Mouse (Mus musculus): ENCODE measurements around the gene Kcp. TPM values are rescaled to one million over a fixed set of nuclear protein-coding genes. Genes with fewer than 3 reads are reported as not detected.
A peak's percentile ranks its signal among the peaks of the same experiment; 100 is the strongest.

Kcp gene
- polyA plus RNA-seq (2015; fragmentation: Nextera tagmentation; extraction: Ambion mirVana): 11.5 and 12.6 TPM in 2 replicates

GRCm38 (mm10) chr6:29507447-29508309, at the start of gene Kcp:
Kcp (minus strand) TSS chr6:29507952.
- WGBS: 1% methylated on average over 31 of the region's 47 CpGs
- peaks cover 2% of the 10 kb centered on the region; the same call in 1 of the 2 replicates for H3K27me3 ChIP-seq (ENCODE audit: control insufficient read depth, insufficient read depth, low read depth, low read length)
- H3K27ac ChIP-seq (ENCODE audit: low read length): no peak within 1 kb of the TSS
- peak within 1 kb of the TSS; percentile 76 for H3K4me2 ChIP-seq (ENCODE audit: low read depth, low read length)
- H3K4me3 ChIP-seq (ENCODE audit: low read length): peak within 1 kb of the TSS; percentile 67
- peak; percentile 74 for ATAC-seq (ENCODE audit: low read depth)
- H3K4me1 ChIP-seq (replicated peaks; ENCODE audit: control insufficient read depth, insufficient read depth, low read length): peaks cover 17% of the 10 kb centered on the region
- no peaks in the 10 kb centered on the region for H3K36me3 ChIP-seq (ENCODE audit: control insufficient read depth, insufficient read depth, low read length)
- H3K9me3 ChIP-seq (ENCODE audit: control insufficient read depth, low read length): no peaks in the 10 kb centered on the region
- peak within 1 kb of the TSS; percentile 68 for H3K9ac ChIP-seq (ENCODE audit: low read length)

- Histone ChIP-seq H3K9ac (ENCODE audit: low read length) (no peak overlapping the region), H3K9me3 (ENCODE audit: control insufficient read depth, low read length) (no peaks in the 10 kb centered on the region), H3K36me3 (ENCODE audit: control insufficient read depth, insufficient read depth, low read length) (peaks cover 31% of the 10 kb centered on the region), H3K27ac (ENCODE audit: low read length) (no peak overlapping the region), H3K27me3 (ENCODE audit: control insufficient read depth, insufficient read depth, low read depth, low read length) (no peaks in the 10 kb centered on the region), H3K4me3 (ENCODE audit: low read length) (no peak overlapping the region), H3K4me1 (replicated peaks; ENCODE audit: control insufficient read depth, insufficient read depth, low read length) (no peaks in the 10 kb centered on the region), H3K4me2 (ENCODE audit: low read depth, low read length) (no peak overlapping the region)
- ATAC-seq (ENCODE audit: low read depth): no peak
- WGBS: 88% methylated on average over 2 of the region's 2 CpGs
Observed at GRCm38 (mm10) chr6:29557112-29557511, 49.4 kb upstream of the Kcp start.

- H3K4me1 ChIP-seq (replicated peaks; ENCODE audit: control insufficient read depth, insufficient read depth, low read length): no peaks in the 10 kb centered on the region
- no peak overlapping the region for H3K9ac ChIP-seq (ENCODE audit: low read length)
- peaks cover 40% of the 10 kb centered on the region for H3K36me3 ChIP-seq (ENCODE audit: control insufficient read depth, insufficient read depth, low read length)
- H3K27ac ChIP-seq (ENCODE audit: low read length): no peak overlapping the region
- H3K27me3 ChIP-seq (ENCODE audit: control insufficient read depth, insufficient read depth, low read depth, low read length): no peaks in the 10 kb centered on the region
- no peak overlapping the region for H3K4me3 ChIP-seq (ENCODE audit: low read length)
- H3K9me3 ChIP-seq (ENCODE audit: control insufficient read depth, low read length): no peaks in the 10 kb centered on the region
- no peak for ATAC-seq (ENCODE audit: low read depth)
- no peak overlapping the region for H3K4me2 ChIP-seq (ENCODE audit: low read depth, low read length)
- 48% methylated on average over 2 of the region's 2 CpGs for WGBS
Observed at GRCm38 (mm10) chr6:29552526-29552925, 44.8 kb upstream of the Kcp start.

DNA sequence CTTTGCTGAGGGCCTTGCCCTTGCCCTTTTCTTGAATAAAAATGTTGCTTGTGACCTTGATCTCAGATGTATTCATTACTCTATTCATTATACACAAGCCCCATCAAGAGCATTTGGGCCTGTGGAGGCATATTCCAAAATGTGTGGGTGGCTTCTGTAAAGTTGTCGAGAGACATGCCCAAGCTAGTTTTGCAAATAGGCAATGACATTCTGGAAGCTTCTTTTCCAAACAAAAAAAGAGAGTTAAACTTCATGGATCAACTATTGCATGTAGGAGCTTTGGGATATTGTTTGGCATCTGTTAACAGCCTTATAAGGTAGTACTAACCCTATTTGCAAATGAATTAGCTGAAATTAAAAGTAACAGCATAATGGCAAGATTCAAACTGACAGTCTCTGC, 40.3 kb upstream of the Kcp start:
- Histone ChIP-seq H3K9ac (ENCODE audit: low read length) (no peak overlapping the region), H3K4me2 (ENCODE audit: low read depth, low read length) (no peak overlapping the region), H3K36me3 (ENCODE audit: control insufficient read depth, insufficient read depth, low read length) (peaks cover 48% of the 10 kb centered on the region), H3K27ac (ENCODE audit: low read length) (no peak overlapping the region), H3K27me3 (ENCODE audit: control insufficient read depth, insufficient read depth, low read depth, low read length) (no peaks in the 10 kb centered on the region), H3K4me3 (ENCODE audit: low read length) (no peak overlapping the region), H3K4me1 (replicated peaks; ENCODE audit: control insufficient read depth, insufficient read depth, low read length) (no peaks in the 10 kb centered on the region), H3K9me3 (ENCODE audit: control insufficient read depth, low read length) (no peaks in the 10 kb centered on the region)
- WGBS: 89% methylated on average over 1 of the region's 1 CpGs
- no peak for ATAC-seq (ENCODE audit: low read depth)

GRCm38 (mm10) chr6:29547582-29547981, 39.8 kb upstream of the Kcp start:
- Histone ChIP-seq H3K27ac (ENCODE audit: low read length) (no peak overlapping the region), H3K36me3 (ENCODE audit: control insufficient read depth, insufficient read depth, low read length) (peaks cover 52% of the 10 kb centered on the region), H3K9me3 (ENCODE audit: control insufficient read depth, low read length) (no peaks in the 10 kb centered on the region), H3K4me3 (ENCODE audit: low read length) (no peak overlapping the region), H3K4me1 (replicated peaks; ENCODE audit: control insufficient read depth, insufficient read depth, low read length) (no peaks in the 10 kb centered on the region), H3K9ac (ENCODE audit: low read length) (no peak overlapping the region), H3K27me3 (ENCODE audit: control insufficient read depth, insufficient read depth, low read depth, low read length) (no peaks in the 10 kb centered on the region), H3K4me2 (ENCODE audit: low read depth, low read length) (no peak overlapping the region)
- no peak for ATAC-seq (ENCODE audit: low read depth)

GRCm38 (mm10) chr6:29545611-29546010, 37.9 kb upstream of the Kcp start:
- peaks cover 49% of the 10 kb centered on the region for H3K36me3 ChIP-seq (ENCODE audit: control insufficient read depth, insufficient read depth, low read length)
- WGBS: 88% methylated on average over 2 of the region's 2 CpGs

GRCm38 (mm10) chr6:29540956-29541355, 33.2 kb upstream of the Kcp start:
- ATAC-seq (ENCODE audit: low read depth): no peak
- H3K27me3 ChIP-seq (ENCODE audit: control insufficient read depth, insufficient read depth, low read depth, low read length): no peaks in the 10 kb centered on the region
- WGBS: 85% methylated on average over 1 of the region's 1 CpGs
- H3K9ac ChIP-seq (ENCODE audit: low read length): no peak overlapping the region
- no peak overlapping the region for H3K4me3 ChIP-seq (ENCODE audit: low read length)
- H3K36me3 ChIP-seq (ENCODE audit: control insufficient read depth, insufficient read depth, low read length): peaks cover 33% of the 10 kb centered on the region
- H3K27ac ChIP-seq (ENCODE audit: low read length): no peak overlapping the region
- no peaks in the 10 kb centered on the region for H3K4me1 ChIP-seq (replicated peaks; ENCODE audit: control insufficient read depth, insufficient read depth, low read length)
- no peak overlapping the region for H3K4me2 ChIP-seq (ENCODE audit: low read depth, low read length)
- H3K9me3 ChIP-seq (ENCODE audit: control insufficient read depth, low read length): no peaks in the 10 kb centered on the region

More at GRCm38 (mm10) chr6:29545611-29546010, 37.9 kb upstream of the Kcp start:
- H3K9ac ChIP-seq (ENCODE audit: low read length): no peak overlapping the region
- H3K4me2 ChIP-seq (ENCODE audit: low read depth, low read length): no peak overlapping the region
- no peaks in the 10 kb centered on the region for H3K9me3 ChIP-seq (ENCODE audit: control insufficient read depth, low read length)
- no peaks in the 10 kb centered on the region for H3K4me1 ChIP-seq (replicated peaks; ENCODE audit: control insufficient read depth, insufficient read depth, low read length)
- ATAC-seq (ENCODE audit: low read depth): no peak
- H3K27ac ChIP-seq (ENCODE audit: low read length): no peak overlapping the region
- no peak overlapping the region for H3K4me3 ChIP-seq (ENCODE audit: low read length)
- H3K27me3 ChIP-seq (ENCODE audit: control insufficient read depth, insufficient read depth, low read depth, low read length): no peaks in the 10 kb centered on the region

DNA sequence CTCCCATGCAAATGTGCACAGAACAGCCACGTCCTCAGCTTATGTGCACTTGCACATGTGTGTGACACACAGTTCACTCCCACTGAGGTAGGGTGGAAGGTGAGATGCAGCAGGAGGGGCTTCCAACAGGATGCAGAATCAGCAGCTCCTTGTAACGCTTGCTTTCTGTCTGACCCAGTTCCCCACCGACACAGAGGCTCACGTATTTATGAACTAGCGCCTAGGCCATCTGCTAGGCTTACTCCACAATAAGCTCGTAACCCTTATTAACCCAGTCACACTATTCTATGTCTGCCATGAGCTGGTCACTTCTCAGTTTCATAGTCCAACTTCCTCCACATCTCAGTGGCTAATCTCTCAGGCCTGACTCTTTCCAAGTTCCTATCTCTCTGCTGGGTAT, 32.5 kb upstream of the Kcp start:
- ATAC-seq (ENCODE audit: low read depth): no peak
- no peaks in the 10 kb centered on the region for H3K9me3 ChIP-seq (ENCODE audit: control insufficient read depth, low read length)
- peaks cover 26% of the 10 kb centered on the region for H3K36me3 ChIP-seq (ENCODE audit: control insufficient read depth, insufficient read depth, low read length)
- no peak overlapping the region for H3K4me2 ChIP-seq (ENCODE audit: low read depth, low read length)
- no peak overlapping the region for H3K4me3 ChIP-seq (ENCODE audit: low read length)
- H3K4me1 ChIP-seq (replicated peaks; ENCODE audit: control insufficient read depth, insufficient read depth, low read length): no peaks in the 10 kb centered on the region
- no peak overlapping the region for H3K9ac ChIP-seq (ENCODE audit: low read length)
- 85% methylated on average over 6 of the region's 6 CpGs for WGBS
- H3K27me3 ChIP-seq (ENCODE audit: control insufficient read depth, insufficient read depth, low read depth, low read length): no peaks in the 10 kb centered on the region
- H3K27ac ChIP-seq (ENCODE audit: low read length): no peak overlapping the region

DNA sequence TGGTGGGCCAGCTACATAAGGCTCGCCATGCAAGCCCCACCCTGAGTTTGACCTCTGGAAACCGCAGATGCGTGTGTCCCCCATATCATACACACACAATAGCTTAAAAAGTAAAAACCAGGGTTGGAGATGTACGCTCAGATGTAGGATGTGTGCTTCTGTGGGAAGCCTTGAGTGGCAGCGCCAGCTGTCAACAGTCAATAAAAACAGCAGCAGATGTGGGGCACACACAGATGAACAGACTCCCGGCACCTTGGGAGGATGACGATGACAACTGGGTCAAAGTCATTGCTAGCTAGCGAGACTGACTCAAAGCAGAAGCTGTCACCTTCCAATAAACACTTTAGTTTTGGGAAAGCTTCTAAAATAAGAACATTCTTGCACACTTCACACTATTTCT, 31.8 kb upstream of the Kcp start:
- H3K4me3 ChIP-seq (ENCODE audit: low read length): no peak overlapping the region
- H3K36me3 ChIP-seq (ENCODE audit: control insufficient read depth, insufficient read depth, low read length): peaks cover 20% of the 10 kb centered on the region; the same call in 1 of the 2 replicates
- no peak overlapping the region for H3K9ac ChIP-seq (ENCODE audit: low read length)
- no peaks in the 10 kb centered on the region for H3K9me3 ChIP-seq (ENCODE audit: control insufficient read depth, low read length)
- no peak overlapping the region for H3K27ac ChIP-seq (ENCODE audit: low read length)
- H3K27me3 ChIP-seq (ENCODE audit: control insufficient read depth, insufficient read depth, low read depth, low read length): no peaks in the 10 kb centered on the region
- no peaks in the 10 kb centered on the region for H3K4me1 ChIP-seq (replicated peaks; ENCODE audit: control insufficient read depth, insufficient read depth, low read length)
- H3K4me2 ChIP-seq (ENCODE audit: low read depth, low read length): no peak overlapping the region
- ATAC-seq (ENCODE audit: low read depth): no peak
- 81% methylated on average over 8 of the region's 8 CpGs for WGBS

Data from lung, embryonic 16.5 days (tissue).